Mouse (Mus musculus) cerebellum, adult 2 months (tissue): Measurements from ENCODE around the gene Ska3.

Source experiments
- CTCF ChIP-seq: fragments of 200-500 bp; IDR thresholded peaks from 2 replicates; pipeline ENCODE4 v1.5.1; 2011; ENCODE audit warnings: low read depth, mild to moderate bottlenecking, control low read depth, low read length, moderate library complexity, borderline replicate concordance; ENCODE audit not compliant: insufficient read depth
- POLR2A ChIP-seq: fragments of 200-500 bp; IDR thresholded peaks from 2 replicates; pipeline ENCODE4 v1.6.1; 2011; ENCODE audit warnings: low read length, control low read depth, borderline replicate concordance; ENCODE audit not compliant: insufficient read depth

DNA sequence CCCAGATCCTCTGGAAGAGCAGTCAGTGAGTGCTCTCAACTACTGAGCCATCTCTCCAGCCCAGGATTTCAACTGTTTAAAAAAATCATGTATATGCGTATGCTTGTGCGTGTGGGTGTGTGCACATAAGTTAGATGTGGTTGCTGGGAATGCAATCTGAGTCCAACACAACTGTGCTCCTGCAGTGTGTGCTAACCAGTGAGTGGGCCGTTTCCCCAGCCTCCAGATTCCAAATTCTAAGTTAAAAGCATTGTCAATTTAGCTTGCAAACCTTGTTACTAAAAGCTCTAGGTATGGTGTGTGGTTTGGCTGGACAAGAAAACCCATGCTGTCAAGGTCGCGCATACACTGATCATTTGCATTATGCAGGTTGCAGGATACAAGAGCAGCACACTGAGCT is 14.1 kb downstream of the Ska3 start:
- TF ChIP-seq CTCF (no peak), POLR2A (no peak)
